Mouse (Mus musculus) cerebellum, postnatal 36 days (tissue): ENCODE data around the gene Man1a2.
A peak's percentile ranks its signal among the peaks of the same experiment; 100 is the strongest.

Experiments
- DNase-seq, 2 experiments: peaks; one replicate each; pipeline ENCODE4 v3.0.0; 2021 to 2022; ENCODE audit warnings: mixed read lengths in 2 of 2

Gene Man1a2

GRCm38 (mm10) chr3:100685087-100685762, at the start of gene Man1a2:
Gene Man1a2 (minus strand): TSS chr3:100685503.
- DNase-seq: peak; percentile 80 to 83

- DNase-seq: no peak
Measured at GRCm38 (mm10) chr3:100734482-100735154, 49.3 kb upstream of the Man1a2 start.

GRCm38 (mm10) chr3:100731896-100732295, 46.6 kb upstream of the Man1a2 start:
- no peak for DNase-seq

- DNase-seq: no peak
Measured at GRCm38 (mm10) chr3:100731347-100731746, 46.0 kb upstream of the Man1a2 start.

GRCm38 (mm10) chr3:100728008-100728712, 42.9 kb upstream of the Man1a2 start:
- no peak for DNase-seq

GRCm38 (mm10) chr3:100725960-100726674, 40.8 kb upstream of the Man1a2 start:
- DNase-seq: no peak

GRCm38 (mm10) chr3:100720786-100721300, 35.5 kb upstream of the Man1a2 start:
- no peak for DNase-seq

- DNase-seq: no peak
Measured at GRCm38 (mm10) chr3:100716241-100716640, 30.9 kb upstream of the Man1a2 start.

GRCm38 (mm10) chr3:100715367-100715766, 30.1 kb upstream of the Man1a2 start:
- no peak for DNase-seq

GRCm38 (mm10) chr3:100713142-100714005, 28.1 kb upstream of the Man1a2 start:
- no peak for DNase-seq

- DNase-seq: no peak
Measured at GRCm38 (mm10) chr3:100712140-100712539, 26.8 kb upstream of the Man1a2 start.

GRCm38 (mm10) chr3:100711486-100711885, 26.2 kb upstream of the Man1a2 start:
- no peak for DNase-seq

- DNase-seq: no peak
Measured at GRCm38 (mm10) chr3:100707117-100707516, 21.8 kb upstream of the Man1a2 start.

- DNase-seq: no peak
Measured at GRCm38 (mm10) chr3:100705128-100705667, 19.9 kb upstream of the Man1a2 start.

GRCm38 (mm10) chr3:100703847-100704644, 18.7 kb upstream of the Man1a2 start:
- no peak for DNase-seq

- DNase-seq: no peak
Measured at GRCm38 (mm10) chr3:100702875-100703846, 17.9 kb upstream of the Man1a2 start.

- no peak for DNase-seq
Measured at GRCm38 (mm10) chr3:100688747-100689146, 3.4 kb upstream of the Man1a2 start.

GRCm38 (mm10) chr3:100686756-100687155, 1.5 kb upstream of the Man1a2 start:
- no peak for DNase-seq

GRCm38 (mm10) chr3:100685763-100686370, 564 bp upstream of the Man1a2 start:
- DNase-seq: peak; percentile 79 to 81
